21 mouse cellular contexts compared by ENCODE assay signal in the genomic region with DNA sequence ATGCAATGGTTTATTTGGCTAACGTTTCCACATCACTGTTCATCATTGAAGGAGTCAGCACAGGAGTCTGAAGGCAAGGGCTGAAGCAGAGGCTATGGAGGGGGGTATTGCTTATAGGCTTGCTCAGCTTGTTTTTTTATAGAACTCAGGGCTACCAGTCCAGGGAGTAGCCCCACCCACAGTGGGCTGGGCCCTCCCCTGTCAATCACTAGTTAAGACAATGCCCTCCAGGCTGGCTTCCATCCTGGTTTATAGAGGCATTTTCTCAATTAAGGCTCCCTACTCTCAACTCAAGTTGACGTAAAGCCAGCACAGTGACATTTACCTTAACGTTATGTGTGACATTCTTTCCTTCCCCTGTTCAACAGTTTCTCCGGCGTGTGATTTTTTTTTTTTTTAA. TPM values are rescaled to one million over a fixed set of nuclear protein-coding genes. Genes with fewer than 3 reads are reported as not detected.
DNase-seq lines count a peak whose midpoint lies in the region; ATAC-seq and TF ChIP-seq lines count a peak whose summit lies in the region.
"Had no signal": no experiment of that assay in that cellular context is flagged by ENCODE, and none has a peak within 500 bp of the region (broad histone marks: within the 10 kb centered on the region; RNA-seq: fewer than 3 reads in every experiment).

No protein-coding gene starts in this region.

- H3K4me2 ChIP-seq in forebrain, embryonic 13.5 days = no peak overlapping the region
- H3K4me2 ChIP-seq in forebrain, embryonic 12.5 days = no peak overlapping the region
- H3K4me2 ChIP-seq in limb, embryonic 14.5 days (replicated peaks; ENCODE audit: low read depth, low read length, severe bottlenecking) = no peak overlapping the region
- H3K4me2 ChIP-seq: liver, embryonic 12.5 days; midbrain, embryonic 11.5 days; neural tube, embryonic 13.5 days; stomach, embryonic 15.5 days had no signal

- H3K27me3 ChIP-seq in forebrain, embryonic 13.5 days = no peaks in the 10 kb centered on the region
- no peaks in the 10 kb centered on the region for H3K27me3 ChIP-seq in forebrain, embryonic 12.5 days
- H3K27me3 ChIP-seq in limb, embryonic 14.5 days (ENCODE audit: control insufficient read depth, insufficient read depth, low read length) = no peaks in the 10 kb centered on the region
- H3K27me3 ChIP-seq: CH12.LX; liver, embryonic 12.5 days; neural tube, embryonic 13.5 days; stomach, embryonic 15.5 days had no signal

- peak; percentile 13 for DNase-seq in lung, postnatal 36 days
- no peak for DNase-seq in lung, postnatal 4 days
- DNase-seq in brain, embryonic 14.5 days (ENCODE audit: low read depth) = peak; percentile 58
- DNase-seq in limb, embryonic 14.5 days (ENCODE audit: low spot score) = peak; percentile 54
- no peak for DNase-seq in urinary bladder, adult 2 months (ENCODE audit: low spot score)
- DNase-seq in left cerebral cortex, adult 18-20 months (ENCODE audit: low spot score in 2 of 2) = no peak
- DNase-seq: adrenal gland, adult 2 months; cerebellum, adult 11 months; cerebellum, postnatal 36 days; kidney, adult 18-20 months; kidney, postnatal 10 days; layer of hippocampus, postnatal 36 days; lung, adult 2 months had no signal

- H3K4me3 ChIP-seq in forebrain, embryonic 13.5 days = no peak overlapping the region
- H3K4me3 ChIP-seq in forebrain, embryonic 12.5 days (replicated peaks) = no peak overlapping the region
- no peak overlapping the region for H3K4me3 ChIP-seq in limb, embryonic 14.5 days (replicated peaks; ENCODE audit: low read length)
- H3K4me3 ChIP-seq: heart, embryonic 10.5 days; liver, embryonic 12.5 days; neural tube, embryonic 13.5 days; stomach, embryonic 15.5 days had no signal

- H3K36me3 ChIP-seq in forebrain, embryonic 13.5 days (ENCODE audit: poor library complexity, severe bottlenecking) = peaks cover 23% of the 10 kb centered on the region
- peaks cover 15% of the 10 kb centered on the region for H3K36me3 ChIP-seq in forebrain, embryonic 12.5 days (replicated peaks)
- 0 out of 2 replicates have a peak, but pooled peaks cover 9% of the 10 kb centered on the region for H3K36me3 ChIP-seq in limb, embryonic 14.5 days (ENCODE audit: control insufficient read depth, insufficient read depth, low read length)

- WGBS in forebrain, embryonic 13.5 days = 70% methylated on average over 5 of the region's 5 CpGs
- WGBS in forebrain, embryonic 12.5 days = 77% methylated on average over 5 of the region's 5 CpGs
- 36% methylated on average over 5 of the region's 5 CpGs for WGBS in limb, embryonic 14.5 days

- TF ChIP-seq CTCF in brain, embryonic 14.5 days (IDR thresholded peaks at IDR 0.05; ENCODE audit: borderline replicate concordance, extremely low read depth, insufficient read depth, insufficient read length) = no peak

- no peaks in the 10 kb centered on the region for H3K9me3 ChIP-seq in forebrain, embryonic 13.5 days (replicated peaks)
- no peaks in the 10 kb centered on the region for H3K9me3 ChIP-seq in forebrain, embryonic 12.5 days
- no peaks in the 10 kb centered on the region for H3K9me3 ChIP-seq in limb, embryonic 14.5 days (ENCODE audit: control insufficient read depth, low read length)
- H3K9me3 ChIP-seq: heart, embryonic 10.5 days; liver, embryonic 12.5 days; neural tube, embryonic 13.5 days; stomach, embryonic 15.5 days had no signal

- H3K9ac ChIP-seq in forebrain, embryonic 13.5 days = no peak overlapping the region
- H3K9ac ChIP-seq in forebrain, embryonic 12.5 days = no peak overlapping the region
- H3K9ac ChIP-seq in limb, embryonic 14.5 days (ENCODE audit: low read depth, low read length, severe bottlenecking) = no peak overlapping the region
- H3K9ac ChIP-seq: liver, embryonic 12.5 days; neural tube, embryonic 13.5 days; stomach, embryonic 15.5 days had no signal

- no peak overlapping the region for H3K27ac ChIP-seq in forebrain, embryonic 13.5 days
- H3K27ac ChIP-seq in forebrain, embryonic 12.5 days = no peak overlapping the region
- no peak overlapping the region for H3K27ac ChIP-seq in limb, embryonic 14.5 days (replicated peaks; ENCODE audit: low read depth, low read length)
- H3K27ac ChIP-seq: heart, embryonic 10.5 days; liver, embryonic 12.5 days; neural tube, embryonic 13.5 days; stomach, embryonic 15.5 days had no signal

- peaks cover 4% of the 10 kb centered on the region for H3K4me1 ChIP-seq in forebrain, embryonic 13.5 days
- peaks cover 4% of the 10 kb centered on the region for H3K4me1 ChIP-seq in forebrain, embryonic 12.5 days
- no peaks in the 10 kb centered on the region for H3K4me1 ChIP-seq in limb, embryonic 14.5 days (ENCODE audit: control insufficient read depth, insufficient read depth, low read length)
- H3K4me1 ChIP-seq: heart, embryonic 10.5 days; liver, embryonic 12.5 days; stomach, embryonic 15.5 days had no signal

- 0 out of 2 replicates have a peak, but pooled peaks have one; percentile 39 for ATAC-seq in forebrain, embryonic 13.5 days
- ATAC-seq in forebrain, embryonic 12.5 days (ENCODE audit: low FRiP score) = no peak; the same call in 1 of the 2 replicates
- 0 out of 2 replicates have a peak, but pooled peaks have one; percentile 41 for ATAC-seq in limb, embryonic 14.5 days (ENCODE audit: low FRiP score, low read depth)
- ATAC-seq: liver, embryonic 12.5 days had no signal

- no peak for TF ChIP-seq POLR2A in brain, embryonic 14.5 days (IDR thresholded peaks at IDR 0.05; ENCODE audit: borderline replicate concordance, extremely low read depth, insufficient read depth, insufficient read length, poor library complexity, severe bottlenecking)
- no peak for TF ChIP-seq POLR2A in limb, embryonic 14.5 days (IDR thresholded peaks at IDR 0.05; ENCODE audit: borderline replicate concordance, extremely low read depth, insufficient read depth, insufficient read length)

RNA-seq across cellular contexts. Expression of gene Extl2, which starts 17.4 kb away (rescaled TPM):
- polyA plus RNA-seq in forebrain, embryonic 13.5 days (2015; fragmentation: Nextera tagmentation; extraction: Ambion mirVana) = 19.8 and 20.7 TPM in 2 replicates
- polyA plus RNA-seq in forebrain, embryonic 12.5 days (2016; fragmentation: Nextera tagmentation; extraction: Ambion mirVana) = 22.0 and 22.4 TPM in 2 replicates
- 8.6 and 12.5 TPM in 2 replicates for polyA plus RNA-seq in brain, embryonic 14.5 days (2012; rRNA removed)
- 8.6 and 9.2 TPM in 2 replicates for polyA plus RNA-seq in limb, embryonic 14.5 days (2012; rRNA removed)
- polyA plus RNA-seq in limb, embryonic 14.5 days (2014; fragmentation: Nextera tagmentation; extraction: Ambion mirVana) = 19.4 and 20.1 TPM in 2 replicates
- 12.2 and 16.1 TPM in 2 replicates for polyA plus RNA-seq in urinary bladder, adult 2 months (2012; rRNA removed)
- 10 to 100 TPM; 76.9 to 77.5 TPM for total RNA-seq in left cerebral cortex, adult 18-20 months (2021)

RNA-seq across cellular contexts. Expression of gene Slc30a7, which starts 17.5 kb away (rescaled TPM):
- 14.5 and 17.9 TPM in 2 replicates for polyA plus RNA-seq in forebrain, embryonic 13.5 days (2015; fragmentation: Nextera tagmentation; extraction: Ambion mirVana)
- 20.3 and 24.2 TPM in 2 replicates for polyA plus RNA-seq in forebrain, embryonic 12.5 days (2016; fragmentation: Nextera tagmentation; extraction: Ambion mirVana)
- 21.8 and 26.4 TPM in 2 replicates for polyA plus RNA-seq in brain, embryonic 14.5 days (2012; rRNA removed)
- 34.3 and 38.1 TPM in 2 replicates for polyA plus RNA-seq in limb, embryonic 14.5 days (2012; rRNA removed)
- 39.8 and 43.9 TPM in 2 replicates for polyA plus RNA-seq in limb, embryonic 14.5 days (2014; fragmentation: Nextera tagmentation; extraction: Ambion mirVana)
- polyA plus RNA-seq in urinary bladder, adult 2 months (2012; rRNA removed) = 23.9 and 28.3 TPM in 2 replicates
- total RNA-seq in left cerebral cortex, adult 18-20 months (2021) = 10 to 100 TPM; 30.9 to 31.4 TPM

Comparison
In these comparisons a context has a peak if more than half of its experiments do, and no peak if none do; other contexts are left out.
1. DNase-seq: peak in lung, postnatal 36 days (single experiment), brain, embryonic 14.5 days (single experiment) and limb, embryonic 14.5 days (single experiment); none in lung, postnatal 4 days (0 of 2), urinary bladder, adult 2 months (single experiment) and left cerebral cortex, adult 18-20 months (0 of 2).